Comparison of ENCODE assay signal across 8 mouse cellular contexts in the genomic region with DNA sequence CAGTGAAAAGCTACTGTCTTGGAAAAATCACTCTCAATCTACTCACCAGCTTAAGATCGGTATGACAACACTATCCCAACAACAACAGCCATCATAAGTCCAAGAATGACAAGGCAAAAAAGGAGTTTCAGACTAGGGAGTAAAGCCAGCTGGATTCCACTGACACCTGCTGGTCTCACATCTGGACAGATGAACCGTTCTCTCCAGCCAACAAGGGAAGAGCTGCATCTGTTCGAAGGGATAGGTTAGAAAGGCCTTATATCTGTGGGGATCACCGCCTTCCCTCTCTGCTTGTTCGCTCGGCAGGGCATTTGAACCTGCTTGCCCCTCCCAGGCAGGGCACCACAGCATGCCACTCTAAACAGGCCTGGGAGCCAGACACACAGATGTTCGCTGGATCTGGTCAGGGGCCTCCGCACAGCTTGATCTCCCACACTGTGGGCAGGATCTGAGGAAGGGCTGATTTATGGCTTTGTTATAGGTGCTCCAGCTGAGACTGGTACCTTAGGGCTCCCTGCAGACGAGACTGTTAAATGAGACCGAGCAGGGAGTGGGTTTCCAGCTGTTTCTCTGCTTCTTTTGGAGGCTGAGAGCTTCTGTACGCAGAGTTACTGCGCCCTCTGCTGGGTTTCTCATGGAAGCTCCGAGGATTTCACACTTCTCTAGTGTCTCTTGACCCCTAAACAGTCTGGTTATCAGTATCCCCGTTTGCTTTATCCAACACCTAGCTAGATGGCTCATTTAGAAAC. TPM values are rescaled to one million over a fixed set of nuclear protein-coding genes. Genes with fewer than 3 reads are reported as not detected.
A peak's percentile ranks its signal among the peaks of the same experiment; 100 is the strongest.
DNase-seq lines count a peak whose midpoint lies in the region; ATAC-seq and TF ChIP-seq lines count a peak whose summit lies in the region.
"Had no signal": no experiment of that assay in that cellular context is flagged by ENCODE, and none has a peak within 500 bp of the region (broad histone marks: within the 10 kb centered on the region; RNA-seq: fewer than 3 reads in every experiment).

No protein-coding gene starts in this region.

- H3K4me2 ChIP-seq in forebrain, embryonic 16.5 days (ENCODE audit: low read length): peak overlapping the region; percentile 31
- peak overlapping the region; percentile 44 for H3K4me2 ChIP-seq in hindbrain, embryonic 16.5 days (ENCODE audit: low read length)
- H3K4me2 ChIP-seq in stomach, embryonic 15.5 days: peak overlapping the region; percentile 41

- CTCF ChIA-PET in Patski (lab: Charles Lee): interaction anchor here (0.7 to 5.8 kb wide), 17 partner anchors 10 to 190 kb away, joined by 3 to 100 read pairs (median 4); a partner anchor contains a TSS

- no peak overlapping the region for H3K27ac ChIP-seq in forebrain, embryonic 16.5 days (ENCODE audit: low read length)
- H3K27ac ChIP-seq in hindbrain, embryonic 16.5 days (ENCODE audit: low read depth, low read length): no peak overlapping the region
- no peak overlapping the region for H3K27ac ChIP-seq in left cerebral cortex, adult 2 months
- H3K27ac ChIP-seq in stomach, embryonic 15.5 days: no peak overlapping the region

- peaks cover 18% of the 10 kb centered on the region for H3K27me3 ChIP-seq in Patski
- no peaks in the 10 kb centered on the region for H3K27me3 ChIP-seq in forebrain, embryonic 16.5 days (replicated peaks; ENCODE audit: control insufficient read depth, insufficient read depth, low read length)
- H3K27me3 ChIP-seq in hindbrain, embryonic 16.5 days (replicated peaks; ENCODE audit: control insufficient read depth, insufficient read depth, low read length): no peaks in the 10 kb centered on the region
- H3K27me3 ChIP-seq in stomach, embryonic 15.5 days (replicated peaks): no peaks in the 10 kb centered on the region

- H3K4me3 ChIP-seq in forebrain, embryonic 16.5 days (replicated peaks; ENCODE audit: low read length): no peak overlapping the region
- H3K4me3 ChIP-seq in hindbrain, embryonic 16.5 days (ENCODE audit: low read length): no peak overlapping the region
- H3K4me3 ChIP-seq in left cerebral cortex, adult 2 months: no peak overlapping the region
- H3K4me3 ChIP-seq in stomach, embryonic 15.5 days (replicated peaks): no peak overlapping the region

- no peak for DNase-seq in Patski (ENCODE audit: low read depth, low spot score)
- peak; percentile 51 for DNase-seq in brain, embryonic 18.5 days (ENCODE audit: low read depth, low spot score)
- DNase-seq in left cerebral cortex, adult 2 months (ENCODE audit: extremely low spot score in 1 of 2, low spot score in 2 of 2): peak; percentile 32 to 49
- peak; percentile 84 for DNase-seq in mesoderm, embryonic 11.5 days (ENCODE audit: low read depth, low spot score)

- POLR2A ChIA-PET in Patski (lab: Charles Lee): no interaction called here

- 0 out of 2 replicates have a peak overlapping the region, but pooled peaks have one; percentile 3 for H3K9ac ChIP-seq in forebrain, embryonic 16.5 days (replicated peaks; ENCODE audit: low read depth, low read length)
- H3K9ac ChIP-seq in hindbrain, embryonic 16.5 days (ENCODE audit: low read depth, low read length): peak overlapping the region; percentile 35; the same call in 1 of the 2 replicates
- no peak overlapping the region for H3K9ac ChIP-seq in stomach, embryonic 15.5 days

- no peaks in the 10 kb centered on the region for H3K9me3 ChIP-seq in forebrain, embryonic 16.5 days (ENCODE audit: control insufficient read depth, low read length)
- H3K9me3 ChIP-seq in hindbrain, embryonic 16.5 days (ENCODE audit: control insufficient read depth, low read length): no peaks in the 10 kb centered on the region
- no peaks in the 10 kb centered on the region for H3K9me3 ChIP-seq in stomach, embryonic 15.5 days

- peaks cover 4% of the 10 kb centered on the region; the same call in 1 of the 2 replicates for H3K4me1 ChIP-seq in forebrain, embryonic 16.5 days (replicated peaks; ENCODE audit: control insufficient read depth, insufficient read depth, low read length)
- H3K4me1 ChIP-seq in hindbrain, embryonic 16.5 days (ENCODE audit: control insufficient read depth, insufficient read depth, low read depth, low read length): no peaks in the 10 kb centered on the region
- peaks cover 3% of the 10 kb centered on the region; the same call in 1 of the 2 replicates for H3K4me1 ChIP-seq in stomach, embryonic 15.5 days

- in situ Hi-C loops in Patski (cut with MboI; ENCODE audit: low pct_unique_long_range_greater_than_20kb): loop anchor here (5.0 to 25.0 kb wide), 2 partner anchors 169 to 299 kb away; a partner anchor contains a TSS

- intact Hi-C loops in left cerebral cortex, adult 2 months (cut with DNase I): loop anchor here (5.0 kb wide), 2 partner anchors 184 to 299 kb away; a partner anchor contains a TSS

- ATAC-seq in Patski: peak; percentile 77
- peak; percentile 80 for ATAC-seq in forebrain, embryonic 16.5 days
- peak; percentile 92 for ATAC-seq in hindbrain, embryonic 16.5 days
- ATAC-seq in stomach, embryonic 15.5 days (ENCODE audit: insufficient read depth, low FRiP score, low read depth): peak; percentile 40; the same call in 1 of the 2 replicates

- H3K36me3 ChIP-seq in forebrain, embryonic 16.5 days (ENCODE audit: control insufficient read depth, insufficient read depth): no peaks in the 10 kb centered on the region
- no peaks in the 10 kb centered on the region for H3K36me3 ChIP-seq in hindbrain, embryonic 16.5 days (ENCODE audit: control insufficient read depth, insufficient read depth, low read length)
- no peaks in the 10 kb centered on the region for H3K36me3 ChIP-seq in stomach, embryonic 15.5 days

- peak; percentile 86 for TF ChIP-seq CTCF in Patski (IDR thresholded peaks at IDR 0.05)
- TF ChIP-seq CTCF in left cerebral cortex, adult 2 months (IDR thresholded peaks at IDR 0.05): peak; percentile 80

- WGBS in forebrain, embryonic 16.5 days: 22% methylated on average over 14 of the region's 14 CpGs
- 11% methylated on average over 14 of the region's 14 CpGs for WGBS in hindbrain, embryonic 16.5 days
- 21% methylated on average over 14 of the region's 14 CpGs for WGBS in stomach, embryonic 15.5 days

RNA-seq across cellular contexts. Expression of a gene that starts 25.5 kb away (rescaled TPM):
- not detected for polyA plus RNA-seq in Patski (2021)
- polyA plus RNA-seq in forebrain, embryonic 16.5 days (2015; fragmentation: Nextera tagmentation; extraction: Ambion mirVana): not detected in 2 replicates
- polyA plus RNA-seq in hindbrain, embryonic 16.5 days (2015; fragmentation: Nextera tagmentation; extraction: Ambion mirVana): not detected in 2 replicates
- not detected for total RNA-seq in left cerebral cortex, adult 2 months (2021)
- polyA plus RNA-seq in stomach, embryonic 15.5 days (2015; fragmentation: Nextera tagmentation; extraction: Ambion mirVana): 0.93 and 1.5 TPM in 2 replicates
- polyA plus RNA-seq: large intestine, adult 2 months had no signal

RNA-seq across cellular contexts. Expression of a gene that starts 58.3 kb away (rescaled TPM):
- not detected for polyA plus RNA-seq in Patski (2021)
- polyA plus RNA-seq in forebrain, embryonic 16.5 days (2015; fragmentation: Nextera tagmentation; extraction: Ambion mirVana): 0.06 TPM in 1 of 2 replicates, not detected in the other
- 0.06 TPM in 1 of 2 replicates, not detected in the other for polyA plus RNA-seq in hindbrain, embryonic 16.5 days (2015; fragmentation: Nextera tagmentation; extraction: Ambion mirVana)
- total RNA-seq in left cerebral cortex, adult 2 months (2021): not detected
- polyA plus RNA-seq in stomach, embryonic 15.5 days (2015; fragmentation: Nextera tagmentation; extraction: Ambion mirVana): 0.21 and 0.44 TPM in 2 replicates

Comparison
In these comparisons a context has a peak if more than half of its experiments do, and no peak if none do; other contexts are left out.
1. ATAC-seq: peak in every context shown above with its lines; median percentile 92 in hindbrain, embryonic 16.5 days; 80 in forebrain, embryonic 16.5 days; 77 in Patski; 40 in stomach, embryonic 15.5 days.